Mouse (Mus musculus): ENCODE measurements around the gene Pld2. TPM values are rescaled to one million over a fixed set of nuclear protein-coding genes. Genes with fewer than 3 reads are reported as not detected.

The Pld2 gene
- total and polyA plus RNA-seq, 3 experiments = 0.15 to 0.39 TPM; not detected in 1

GRCm38 (mm10) chr11:70586954-70587353, 47.1 kb downstream of the Pld2 start:
- Histone ChIP-seq H3K27me3 (ENCODE audit: control insufficient read depth in 1 of 2, insufficient read depth in 2 of 2, low read length in 2 of 2) (no peaks in the 10 kb centered on the region), H3K79me2 (ENCODE audit: control insufficient read depth, insufficient read depth, low read length, poor library complexity) (peaks cover 3% of the 10 kb centered on the region), H3K36me3 (ENCODE audit: control insufficient read depth in 1 of 2, insufficient read depth in 2 of 2, low read length in 2 of 2) (no peaks in the 10 kb centered on the region; a peak in 2 of 4 replicates), H3K27ac (ENCODE audit: control insufficient read depth, low read depth, low read length) (no peak overlapping the region), H3K9ac (ENCODE audit: control insufficient read depth, low read depth, low read length, poor library complexity, severe bottlenecking) (no peak overlapping the region), H3K9me3 (replicated peaks; ENCODE audit: insufficient read depth, low read length) (no peaks in the 10 kb centered on the region), H3K4me1 (ENCODE audit: control insufficient read depth in 1 of 2, insufficient read depth in 2 of 2, low read length in 2 of 2) (no peaks in the 10 kb centered on the region), H3K4me3 (ENCODE audit: control insufficient read depth in 1 of 2, insufficient read depth in 1 of 2, low read depth in 2 of 2, low read length in 2 of 2) (no peak overlapping the region)
- no peak for DNase-seq (ENCODE audit: low read depth, low spot score)
- TF ChIP-seq CHD1 (IDR thresholded peaks at IDR 0.05; ENCODE audit: low read depth, low read length) (no peak), POLR2A (IDR thresholded peaks at IDR 0.05; ENCODE audit: control insufficient read depth in 1 of 2, insufficient read depth in 1 of 2, low read depth in 1 of 2, low read length in 2 of 2, poor library complexity in 1 of 2) (no peak), EP300 (IDR thresholded peaks at IDR 0.05; ENCODE audit: low read depth in 1 of 2, low read length in 2 of 2) (no peak), KAT2A (conservative IDR thresholded peaks at IDR 0.05; ENCODE audit: low read depth, low read length) (no peak), HCFC1 (IDR thresholded peaks at IDR 0.05; ENCODE audit: low read depth, low read length) (no peak), SMC3 (IDR thresholded peaks at IDR 0.05; ENCODE audit: low read depth, low read length) (no peak), UBTF (IDR thresholded peaks at IDR 0.05; ENCODE audit: borderline replicate concordance, insufficient read depth, low read depth, low read length) (no peak), MYB (IDR thresholded peaks at IDR 0.05; ENCODE audit: low read depth, low read length) (no peak), ZC3H11A (IDR thresholded peaks at IDR 0.05; ENCODE audit: low read depth, low read length) (no peak), JUND (IDR thresholded peaks at IDR 0.05; ENCODE audit: low read depth, low read length) (no peak)

GRCm38 (mm10) chr11:70591733-70592132, 51.9 kb downstream of the Pld2 start:
- Histone ChIP-seq H3K9ac (ENCODE audit: control insufficient read depth, low read depth, low read length, poor library complexity, severe bottlenecking) (no peak overlapping the region), H3K27me3 (ENCODE audit: control insufficient read depth in 1 of 2, insufficient read depth in 2 of 2, low read length in 2 of 2) (no peaks in the 10 kb centered on the region), H3K79me2 (ENCODE audit: control insufficient read depth, insufficient read depth, low read length, poor library complexity) (peaks cover 6% of the 10 kb centered on the region), H3K4me3 (ENCODE audit: control insufficient read depth in 1 of 2, insufficient read depth in 1 of 2, low read depth in 2 of 2, low read length in 2 of 2) (no peak overlapping the region), H3K27ac (ENCODE audit: control insufficient read depth, low read depth, low read length) (no peak overlapping the region), H3K9me3 (replicated peaks; ENCODE audit: insufficient read depth, low read length) (no peaks in the 10 kb centered on the region), H3K36me3 (ENCODE audit: control insufficient read depth in 1 of 2, insufficient read depth in 2 of 2, low read length in 2 of 2) (peaks cover 0 to 5% of the 10 kb centered on the region in 2 experiments), H3K4me1 (ENCODE audit: control insufficient read depth in 1 of 2, insufficient read depth in 2 of 2, low read length in 2 of 2) (peaks cover 7 to 11% of the 10 kb centered on the region in 2 experiments; a peak in 2 of 4 replicates)
- no peak for DNase-seq (ENCODE audit: low read depth, low spot score)
- TF ChIP-seq ZMIZ1 (IDR thresholded peaks at IDR 0.05; ENCODE audit: low read depth, low read length) = no peak
- no peak for TF ChIP-seq GATA1 (IDR thresholded peaks at IDR 0.05; ENCODE audit: low read depth, low read length)
- no peak for TF ChIP-seq ZNF384 (IDR thresholded peaks at IDR 0.05; ENCODE audit: low read depth, low read length)
- no peak for TF ChIP-seq MEF2A (IDR thresholded peaks at IDR 0.05; ENCODE audit: extremely low read depth, insufficient replicate concordance, low read depth, low read length, poor library complexity, severe bottlenecking)
- TF ChIP-seq TCF12 (IDR thresholded peaks at IDR 0.05; ENCODE audit: low read depth, low read length) = no peak
- no peak for TF ChIP-seq SIN3A (IDR thresholded peaks at IDR 0.05; ENCODE audit: low read length)
- TF ChIP-seq MYB (IDR thresholded peaks at IDR 0.05; ENCODE audit: low read depth, low read length) = no peak
- no peak for TF ChIP-seq POLR2AphosphoS5 (IDR thresholded peaks at IDR 0.05; ENCODE audit: borderline replicate concordance, low read depth, low read length)
- no peak for TF ChIP-seq CHD2 (IDR thresholded peaks at IDR 0.05; ENCODE audit: low read length)
- no peak for TF ChIP-seq HCFC1 (IDR thresholded peaks at IDR 0.05; ENCODE audit: low read depth, low read length)
- no peak for TF ChIP-seq RAD21 (IDR thresholded peaks at IDR 0.05; ENCODE audit: low read depth, low read length)
- no peak for TF ChIP-seq MAZ (IDR thresholded peaks at IDR 0.05; ENCODE audit: low read depth, low read length)

Measured in MEL (cell line).